Mouse (Mus musculus): Measurements from ENCODE around the gene Ryr1. TPM values are rescaled to one million over a fixed set of nuclear protein-coding genes. Genes with fewer than 3 reads are reported as not detected.
"Not testable (repeated sequence)": the region's sequence is repeated elsewhere in the genome, so short reads cannot be mapped to it uniquely, and the experiment has no call there.

The Ryr1 gene
- polyA plus RNA-seq, 3 experiments from 2014 or later, result 0.05 to 0.16 TPM; not detected in 1

- ATAC-seq, result no peak
These were observed 45.5 kb downstream of the Ryr1 start for GRCm38 (mm10) chr7:29079419-29079950.

GRCm38 (mm10) chr7:29076977-29077376, 48.0 kb downstream of the Ryr1 start:
- no peak for ATAC-seq

GRCm38 (mm10) chr7:29075208-29075607, 49.8 kb downstream of the Ryr1 start:
- ATAC-seq, result no peak

- no peak for ATAC-seq
These were observed 52.3 kb downstream of the Ryr1 start for GRCm38 (mm10) chr7:29072689-29073088.

- no peak for ATAC-seq
These were observed 53.6 kb downstream of the Ryr1 start for GRCm38 (mm10) chr7:29071169-29071891.

DNA sequence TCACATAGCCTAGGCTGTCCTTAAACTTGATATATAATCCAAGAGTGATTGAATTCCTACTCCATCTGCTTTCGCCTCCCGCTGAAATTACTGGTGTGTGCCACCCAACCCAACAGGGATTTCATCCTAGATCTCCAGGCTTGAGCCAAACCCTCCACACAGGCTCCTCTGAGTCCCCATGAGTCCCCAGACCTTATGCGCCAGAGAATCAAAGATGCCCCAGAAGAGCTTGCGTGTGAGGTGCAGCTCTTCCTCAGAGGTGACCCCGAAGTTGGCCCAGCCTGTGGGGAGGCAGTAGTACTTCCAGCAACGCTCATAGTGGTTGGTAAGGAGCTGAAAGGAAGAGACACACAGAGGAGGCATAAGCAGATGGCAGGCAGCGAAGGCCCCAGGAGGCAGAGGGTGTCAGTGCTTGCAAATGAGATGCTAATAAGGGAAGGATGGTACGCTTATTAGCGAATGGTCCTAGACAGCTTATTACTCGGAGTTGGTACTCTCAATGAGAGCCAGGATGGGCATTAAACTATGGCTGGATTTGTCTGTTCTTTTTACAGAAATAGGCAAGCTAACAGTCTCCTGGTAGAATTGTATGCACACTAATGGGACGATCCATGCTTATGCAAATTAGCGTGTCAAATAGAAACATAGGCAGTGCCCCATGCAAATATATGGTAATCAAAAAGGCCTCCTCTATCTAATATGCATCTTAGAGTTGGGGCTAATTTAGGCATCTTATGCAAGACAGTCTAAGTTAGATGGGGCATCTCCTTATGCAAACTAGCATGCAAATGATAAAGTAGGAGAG, 54.4 kb downstream of the Ryr1 start:
- no peak for ATAC-seq

DNA sequence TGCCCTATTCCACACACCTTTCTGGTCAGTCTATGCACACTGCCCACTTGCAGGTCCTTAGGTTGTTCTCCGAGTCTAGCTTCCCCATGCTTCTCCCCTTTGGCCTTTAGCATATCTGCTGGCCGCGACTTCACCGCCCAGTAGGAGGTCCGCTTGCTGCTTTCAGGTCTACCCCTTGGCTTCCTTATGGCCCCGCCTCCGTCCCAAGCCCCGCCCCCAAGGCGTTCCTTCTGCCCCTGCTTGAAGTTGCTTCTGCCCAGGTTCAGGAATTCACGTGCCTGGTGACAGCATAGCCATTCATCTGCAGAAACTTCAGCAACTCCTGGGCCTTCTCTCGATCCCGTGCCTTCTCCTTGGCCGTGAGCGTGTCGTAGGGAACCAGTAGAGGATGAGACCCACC, 57.2 kb downstream of the Ryr1 start:
- no peak for ATAC-seq

DNA sequence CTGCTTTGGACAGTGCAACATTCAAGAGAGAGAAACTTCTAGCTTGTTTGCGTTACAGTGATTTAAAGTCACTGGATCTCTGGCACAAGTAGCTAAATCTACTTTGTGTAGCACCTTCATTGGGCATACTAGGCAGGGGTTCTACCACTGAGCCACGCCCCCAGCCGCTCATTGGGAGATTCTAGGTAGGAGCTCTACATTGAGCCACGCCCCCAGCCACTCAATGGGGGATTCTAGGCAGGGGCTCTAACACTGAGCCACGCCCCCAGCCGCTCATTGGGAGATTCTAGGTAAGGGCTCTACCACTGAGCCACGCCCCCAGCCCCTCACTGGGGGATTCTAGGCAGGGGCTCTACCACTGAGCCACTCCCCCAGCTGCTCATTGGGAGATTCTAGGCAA, 61.5 kb downstream of the Ryr1 start:
- not testable (repeated sequence) for ATAC-seq

DNA sequence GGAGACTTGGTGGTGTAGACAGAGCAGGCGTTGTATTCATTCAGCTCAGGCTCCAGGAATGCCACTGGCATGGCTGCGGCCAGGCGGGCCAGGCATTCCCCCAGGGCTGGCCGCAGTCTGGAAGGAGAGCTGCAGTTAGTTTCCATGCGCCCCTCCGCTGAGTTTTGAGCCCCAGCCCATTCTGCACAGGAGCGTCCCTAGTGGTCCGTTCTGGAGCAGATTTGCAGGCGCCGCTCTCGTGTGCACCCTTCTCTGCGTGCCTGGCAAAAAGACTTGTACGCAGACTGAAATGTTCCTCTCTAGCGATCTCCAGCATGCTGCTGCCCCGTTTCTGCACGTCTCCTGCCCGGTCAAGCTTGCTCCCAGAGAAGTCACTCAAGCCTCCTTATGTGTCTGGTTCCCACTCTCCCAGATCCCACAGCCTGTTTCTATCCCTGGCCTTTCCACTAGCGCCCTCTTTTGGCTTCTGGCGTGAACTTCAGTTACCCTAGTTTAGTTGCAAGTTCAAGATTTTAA, 63.4 kb downstream of the Ryr1 start:
- no peak for ATAC-seq

GRCm38 (mm10) chr7:29059445-29059844, 65.5 kb downstream of the Ryr1 start:
- no peak for ATAC-seq

- no peak for ATAC-seq
These were observed 72.2 kb downstream of the Ryr1 start for GRCm38 (mm10) chr7:29052821-29053220.

DNA sequence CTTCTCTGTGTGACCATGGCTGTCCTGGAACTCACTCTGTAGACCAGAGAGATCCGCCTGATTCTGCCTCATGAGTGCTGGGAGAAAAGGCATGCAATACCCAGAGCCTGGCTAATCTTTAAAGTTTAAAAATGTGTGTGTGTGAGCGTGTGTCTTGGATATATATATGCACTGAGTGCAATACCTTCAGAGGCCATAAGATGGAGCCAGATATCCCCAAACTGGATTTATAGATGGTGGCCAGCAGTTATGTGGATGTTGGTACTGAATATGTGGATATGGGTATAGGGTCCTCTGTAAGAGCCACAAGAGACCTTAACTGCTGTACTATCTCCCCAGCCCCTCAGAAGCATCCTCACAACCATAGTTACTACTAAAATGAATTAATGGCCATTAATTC, 74.2 kb downstream of the Ryr1 start:
- no peak for ATAC-seq

DNA sequence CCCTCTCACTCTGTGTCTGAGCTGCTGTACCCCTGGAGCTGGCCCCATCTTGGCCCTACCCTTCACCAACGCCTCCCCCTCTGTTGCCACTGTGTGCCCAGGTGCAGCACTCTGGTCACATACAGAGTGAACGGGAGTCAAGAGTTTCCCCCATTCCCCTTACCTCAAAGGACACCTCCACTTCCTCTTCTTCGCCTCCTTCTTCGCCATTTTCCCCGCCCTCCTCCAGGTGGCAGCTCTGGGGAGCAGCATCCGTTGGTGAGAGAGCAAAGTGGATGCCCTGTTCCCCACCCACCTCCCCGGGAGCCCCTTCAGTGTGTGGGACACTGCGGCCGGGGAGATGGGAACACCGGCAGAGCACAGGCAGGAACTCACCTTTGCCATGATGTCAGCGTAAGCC, 76.4 kb downstream of the Ryr1 start:
- no peak for ATAC-seq

- no peak for ATAC-seq
These were observed 76.9 kb downstream of the Ryr1 start for GRCm38 (mm10) chr7:29048070-29048469.

DNA sequence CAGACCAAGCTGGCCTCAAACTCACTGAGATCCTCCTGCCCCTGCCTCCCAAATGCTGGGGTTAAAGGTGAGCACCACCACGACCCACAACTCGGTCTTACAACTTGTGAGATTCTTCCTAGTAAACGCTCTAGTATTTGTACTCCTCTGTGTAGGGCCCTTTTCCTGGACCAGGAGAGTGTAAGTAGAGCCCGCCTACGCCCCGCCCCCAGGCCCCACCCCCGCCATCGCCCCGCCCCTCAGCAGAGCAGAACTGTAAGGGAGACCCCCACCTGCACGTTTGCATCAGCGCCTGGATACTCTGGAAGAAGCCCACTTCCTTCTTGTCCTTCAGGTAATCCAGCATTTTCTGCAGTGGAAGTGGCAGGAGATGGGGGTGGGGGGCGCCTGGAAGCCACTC, 78.4 kb downstream of the Ryr1 start:
- ATAC-seq, result no peak

- no peak for ATAC-seq
These were observed 80.7 kb downstream of the Ryr1 start for GRCm38 (mm10) chr7:29044302-29044701.

- ATAC-seq, result no peak
These were observed 81.3 kb downstream of the Ryr1 start for GRCm38 (mm10) chr7:29043674-29044057.

DNA sequence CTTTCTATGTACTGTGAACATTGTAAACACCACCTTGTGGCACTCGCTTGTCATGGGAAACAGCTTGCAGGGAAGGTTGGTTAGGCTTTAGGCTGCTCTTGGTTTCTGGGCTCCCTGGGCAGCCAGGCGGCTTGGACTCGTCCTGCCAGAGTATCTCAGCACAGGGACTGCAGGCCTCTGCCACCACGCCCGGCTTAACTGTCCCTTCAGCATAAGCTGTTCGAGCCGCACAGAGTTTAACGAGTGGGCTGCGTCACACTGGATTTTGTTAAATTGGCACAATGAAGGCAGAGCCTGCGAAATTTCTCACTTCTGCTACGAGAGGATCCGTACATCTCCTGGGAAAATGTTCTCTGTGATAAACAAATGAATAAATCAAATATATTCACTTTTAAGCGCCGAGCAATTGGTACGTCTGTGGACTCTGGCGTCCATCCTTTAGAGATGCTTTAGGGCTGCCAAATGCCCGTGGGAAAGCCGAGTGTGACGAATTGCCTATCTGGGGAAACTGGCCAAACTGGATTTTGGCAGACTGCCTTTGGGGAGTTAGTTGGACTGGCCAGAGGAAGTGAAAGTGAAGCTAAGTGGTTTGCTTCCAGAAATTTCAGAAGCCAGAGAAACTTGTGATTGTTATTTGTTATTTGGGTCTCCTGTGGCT, 81.8 kb downstream of the Ryr1 start:
- no peak for ATAC-seq

- ATAC-seq, result no peak
These were observed 83.8 kb downstream of the Ryr1 start for GRCm38 (mm10) chr7:29041194-29041593.

- peak; percentile 34 for ATAC-seq
These were observed 84.9 kb downstream of the Ryr1 start for GRCm38 (mm10) chr7:29039985-29040661.

GRCm38 (mm10) chr7:29039604-29039984, 85.4 kb downstream of the Ryr1 start:
- peak; percentile 87 for ATAC-seq

- no peak for ATAC-seq
These were observed 87.7 kb downstream of the Ryr1 start for GRCm38 (mm10) chr7:29037261-29037660.

- ATAC-seq, result no peak
These were observed 92.3 kb downstream of the Ryr1 start for GRCm38 (mm10) chr7:29032685-29033084.

All from inflammation-experienced regulatory T-cells, adult 6 months (primary cell).